Mouse (Mus musculus) small intestine, adult 2 months (tissue): ENCODE measurements around the gene Tmx1. TPM values are rescaled to one million over a fixed set of nuclear protein-coding genes. Genes with fewer than 3 reads are reported as not detected.

Experiments
- H3K27ac ChIP-seq: fragments of 200-500 bp; 2 replicates; pipeline ENCODE4 v1.5.1; 2012; ENCODE audit warnings: low read depth, low read length, control low read depth, inconsistent platforms; ENCODE audit not compliant: insufficient read depth
- H3K27me3 ChIP-seq: fragments of 200-500 bp; 2 replicates; pipeline ENCODE4 v1.6.1; 2012; ENCODE audit warnings: mild to moderate bottlenecking, moderate library complexity, low read length, inconsistent platforms; ENCODE audit not compliant: control insufficient read depth, insufficient read depth
- H3K36me3 ChIP-seq: fragments of 200-500 bp; 2 replicates; pipeline ENCODE4 v1.6.1; 2012; ENCODE audit warnings: mild to moderate bottlenecking, low read length, control low read depth, inconsistent platforms; ENCODE audit not compliant: control insufficient read depth, insufficient read depth
- H3K4me1 ChIP-seq: fragments of 200-500 bp; 2 replicates; pipeline ENCODE4 v1.6.1; 2012; ENCODE audit warnings: low read length, inconsistent platforms, mixed read lengths; ENCODE audit not compliant: control insufficient read depth, insufficient read depth, insufficient read length
- H3K4me3 ChIP-seq: fragments of 200-500 bp; 2 replicates; pipeline ENCODE4 v1.5.1; 2012; ENCODE audit warnings: low read depth, mild to moderate bottlenecking, control low read depth, inconsistent platforms, low read length, moderate library complexity
- CTCF ChIP-seq: fragments of 200-500 bp; IDR thresholded peaks from 2 replicates; pipeline ENCODE4 v1.5.1; 2012; ENCODE audit warnings: low read depth, mild to moderate bottlenecking, control low read depth, inconsistent platforms, low read length, moderate library complexity, mixed read lengths; ENCODE audit not compliant: insufficient replicate concordance, insufficient read length; ENCODE audit errors: extremely low read depth
- POLR2A ChIP-seq: fragments of 200-500 bp; IDR thresholded peaks from 2 replicates; pipeline ENCODE4 v1.6.1; 2012; ENCODE audit warnings: low read depth, mild to moderate bottlenecking, control low read depth, inconsistent platforms, low read length, moderate library complexity
- WGBS: fragments of 180-500 bp; shearing (Covaris S2); methylation state at CpG from one replicate; pipeline ENCODE4 v1.1.7; 2018; 5-methylcytosine and 5-hydroxymethylcytosine counted together
- polyA plus RNA-seq: library from polyadenylated mRNA; depleted of rRNA; stranded (reverse); fragments of >200 nt; gene quantifications from 2 replicates; pipeline ENCODE4 v1.2.3, GENCODE M21; 2012

The Tmx1 gene
- polyA plus RNA-seq, 1 experiment, result 2.1 TPM

DNA sequence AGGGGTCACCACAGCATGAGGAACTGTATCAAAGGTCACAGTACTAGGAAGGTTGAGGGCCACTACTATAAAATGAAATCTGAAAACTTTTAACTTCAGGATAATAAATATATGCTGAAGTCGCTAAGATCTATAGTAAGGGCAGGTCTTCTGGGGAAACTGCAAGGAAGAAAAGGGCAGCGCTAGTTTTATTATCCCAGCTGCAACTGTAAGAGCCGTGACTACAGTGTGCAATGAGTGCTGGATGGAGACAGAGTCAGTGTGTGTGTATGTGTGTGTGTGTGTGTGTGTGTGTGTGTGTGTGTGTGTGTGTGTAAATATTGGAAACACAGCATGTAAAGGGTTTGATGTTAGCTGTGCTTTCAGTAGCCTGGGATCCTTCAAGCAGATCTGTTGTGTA lies 25.0 kb upstream of the Tmx1 start:
- Histone ChIP-seq H3K4me1 (peaks cover 4% of the 10 kb centered on the region; the same call in 1 of the 2 replicates), H3K36me3 (no peaks in the 10 kb centered on the region), H3K4me3 (no peak overlapping the region), H3K27me3 (no peaks in the 10 kb centered on the region), H3K27ac (no peak overlapping the region)
- TF ChIP-seq CTCF (no peak), POLR2A (no peak)
- WGBS, result 36% methylated on average over 3 of the region's 3 CpGs

- TF ChIP-seq POLR2A (no peak), CTCF (no peak)
- no peak overlapping the region for H3K4me3 ChIP-seq
- no peaks in the 10 kb centered on the region for H3K36me3 ChIP-seq
- no peaks in the 10 kb centered on the region for H3K27me3 ChIP-seq
- peaks cover 4% of the 10 kb centered on the region; the same call in 1 of the 2 replicates for H3K4me1 ChIP-seq
- WGBS, result 87% methylated on average over 4 of the region's 4 CpGs
- no peak overlapping the region for H3K27ac ChIP-seq
Observed at GRCm38 (mm10) chr12:70429637-70430036, 23.3 kb upstream of the Tmx1 start.

DNA sequence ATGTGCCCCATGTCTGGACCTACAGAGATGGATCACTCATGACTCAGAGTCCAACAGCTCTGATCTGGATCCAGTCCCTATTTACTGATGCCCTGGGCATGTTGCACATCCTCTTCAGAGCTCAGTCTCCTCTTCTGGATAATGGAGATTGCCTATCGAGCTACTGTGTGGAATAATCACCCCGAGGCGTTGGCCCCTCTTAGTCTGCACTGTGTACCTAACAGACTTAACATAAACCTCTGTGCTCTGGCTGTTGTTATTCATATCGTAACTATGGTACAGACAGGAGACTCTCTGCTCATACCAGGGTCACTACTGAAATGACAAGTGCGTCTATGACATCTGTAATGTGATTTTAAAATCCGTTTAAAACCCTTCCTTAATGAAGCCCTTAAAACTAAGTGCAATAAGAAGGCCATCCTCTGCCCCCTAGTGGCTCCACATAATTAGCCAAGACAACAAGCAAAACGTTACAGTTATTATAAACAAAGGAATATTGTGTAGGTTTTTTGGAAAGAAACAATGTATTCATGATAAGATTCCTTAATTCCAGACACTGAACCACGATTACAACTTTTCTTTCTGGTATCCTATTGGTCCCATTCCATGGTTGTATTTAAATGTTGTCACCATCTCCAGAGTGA lies 22.5 kb upstream of the Tmx1 start:
- peaks cover 4% of the 10 kb centered on the region; the same call in 1 of the 2 replicates for H3K4me1 ChIP-seq
- H3K36me3 ChIP-seq, result no peaks in the 10 kb centered on the region
- no peak overlapping the region for H3K4me3 ChIP-seq
- H3K27me3 ChIP-seq, result no peaks in the 10 kb centered on the region
- WGBS, result 34% methylated on average over 8 of the region's 8 CpGs
- H3K27ac ChIP-seq, result no peak overlapping the region
- TF ChIP-seq POLR2A, result no peak
- no peak for TF ChIP-seq CTCF

GRCm38 (mm10) chr12:70431428-70431827 lies 21.5 kb upstream of the Tmx1 start:
- TF ChIP-seq CTCF, result no peak
- no peak for TF ChIP-seq POLR2A
- Histone ChIP-seq H3K27ac (no peak overlapping the region), H3K27me3 (no peaks in the 10 kb centered on the region), H3K36me3 (no peaks in the 10 kb centered on the region), H3K4me1 (peaks cover 4% of the 10 kb centered on the region; the same call in 1 of the 2 replicates), H3K4me3 (no peak overlapping the region)
- WGBS, result 47% methylated on average over 5 of the region's 5 CpGs

- Histone ChIP-seq H3K27ac (no peak overlapping the region), H3K27me3 (no peaks in the 10 kb centered on the region), H3K4me1 (peaks cover 3% of the 10 kb centered on the region; the same call in 1 of the 2 replicates), H3K36me3 (no peaks in the 10 kb centered on the region), H3K4me3 (no peak overlapping the region)
- no peak for TF ChIP-seq POLR2A
- TF ChIP-seq CTCF, result no peak
Observed at GRCm38 (mm10) chr12:70449961-70450360, 2.9 kb upstream of the Tmx1 start.

DNA sequence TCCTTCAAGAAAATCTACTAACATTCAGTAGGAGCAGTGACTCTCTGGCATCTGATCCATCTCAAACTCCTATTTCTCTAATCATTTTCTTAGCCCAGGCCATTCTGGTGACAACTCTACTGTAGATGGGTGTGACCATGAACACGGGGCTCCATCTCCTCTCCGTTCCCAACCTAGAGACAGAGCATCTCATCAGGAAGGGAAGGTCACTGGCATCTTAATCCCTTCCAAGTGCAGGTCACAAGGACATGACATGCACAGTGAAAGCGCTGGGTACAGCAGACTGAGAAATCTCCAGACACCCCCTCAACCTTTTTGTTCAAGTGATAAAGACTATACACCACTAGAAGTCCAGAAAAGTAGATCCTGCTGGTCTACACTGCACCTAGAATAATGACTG lies 1.4 kb upstream of the Tmx1 start:
- H3K4me3 ChIP-seq, result no peak overlapping the region
- no peaks in the 10 kb centered on the region for H3K36me3 ChIP-seq
- no peaks in the 10 kb centered on the region for H3K27me3 ChIP-seq
- no peak overlapping the region for H3K27ac ChIP-seq
- 89% methylated on average over 3 of the region's 3 CpGs for WGBS
- H3K4me1 ChIP-seq, result peaks cover 3% of the 10 kb centered on the region; the same call in 1 of the 2 replicates
- no peak for TF ChIP-seq POLR2A
- no peak for TF ChIP-seq CTCF

DNA sequence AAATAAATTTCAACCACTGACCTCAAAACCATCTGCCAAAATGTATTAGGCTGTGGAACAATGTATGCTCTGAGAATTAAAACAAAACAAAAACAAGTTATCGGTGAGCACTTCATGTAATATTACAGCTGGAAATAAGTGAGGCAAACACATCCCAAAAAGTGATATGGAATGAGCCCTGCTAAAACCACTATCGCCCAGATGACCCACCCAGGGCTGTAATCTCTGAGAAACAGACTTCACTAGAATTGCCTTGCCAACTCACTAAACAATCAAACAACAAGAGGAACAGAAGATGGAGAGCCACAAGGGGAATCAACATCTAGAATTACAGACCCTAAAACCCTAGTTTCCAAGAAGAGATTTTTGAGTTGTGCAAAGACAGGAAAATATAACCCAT lies 752 bp upstream of the Tmx1 start:
- no peak overlapping the region for H3K4me3 ChIP-seq
- 54% methylated on average over 2 of the region's 2 CpGs for WGBS

More for the DNA sequence above, 752 bp upstream of the Tmx1 start:
- Histone ChIP-seq H3K27ac (no peak overlapping the region), H3K27me3 (no peaks in the 10 kb centered on the region), H3K36me3 (peaks cover 2% of the 10 kb centered on the region; the same call in 1 of the 2 replicates), H3K4me1 (peaks cover 3% of the 10 kb centered on the region; the same call in 1 of the 2 replicates)
- TF ChIP-seq POLR2A (no peak), CTCF (no peak)
